Mouse (Mus musculus) heart, adult 2 months (tissue): Measurements from ENCODE around the gene Ctdsp2. TPM values are rescaled to one million over a fixed set of nuclear protein-coding genes. Genes with fewer than 3 reads are reported as not detected.

Experiments
- DNase-seq, 2 experiments: peaks; one replicate each; pipeline ENCODE4 v3.0.0; 2021
- H3K27ac ChIP-seq: fragments of 200-600 bp; 2 replicates; pipeline ENCODE4 v1.8.1; 2022
- H3K27me3 ChIP-seq: fragments of 200-500 bp; 2 replicates; pipeline ENCODE4 v1.6.1; 2012; ENCODE audit warnings: mild to moderate bottlenecking, low read length, inconsistent platforms, mixed read lengths; ENCODE audit not compliant: control insufficient read depth, insufficient read depth
- H3K36me3 ChIP-seq: fragments of 200-500 bp; 2 replicates; pipeline ENCODE4 v1.6.1; 2012; ENCODE audit warnings: low read length, inconsistent platforms; ENCODE audit not compliant: control insufficient read depth, insufficient read depth
- H3K4me1 ChIP-seq: fragments of 200-500 bp; 2 replicates; pipeline ENCODE4 v1.6.1; 2011; ENCODE audit warnings: low read length; ENCODE audit not compliant: control insufficient read depth, insufficient read depth
- H3K4me3 ChIP-seq: fragments of 200-600 bp; 2 replicates; pipeline ENCODE4 v1.8.1; 2022
- H3K79me2 ChIP-seq: fragments of 200-500 bp; replicated peaks from 2 replicates; pipeline ENCODE4 v1.6.1; 2012; ENCODE audit warnings: mild to moderate bottlenecking, inconsistent platforms, low read length, moderate library complexity, mixed read lengths; ENCODE audit not compliant: control insufficient read depth, insufficient read depth
- H3K9ac ChIP-seq: fragments of 200-500 bp; 2 replicates; pipeline ENCODE4 v1.6.1; 2012; ENCODE audit warnings: low read depth, mild to moderate bottlenecking, control low read depth, inconsistent platforms, low read length, mixed read lengths
- CTCF ChIP-seq: fragments of 200-600 bp; IDR thresholded peaks from 2 replicates; pipeline ENCODE4 v1.8.1; 2022; ENCODE audit warnings: antibody characterized with exemption, mild to moderate bottlenecking, moderate library complexity
- EP300 ChIP-seq: fragments of 200-500 bp; IDR thresholded peaks from 2 replicates; pipeline ENCODE4 v1.6.1; 2011; ENCODE audit warnings: low read depth, low read length, control low read depth; ENCODE audit not compliant: insufficient read depth
- POLR2A ChIP-seq: fragments of 200-500 bp; IDR thresholded peaks from 2 replicates; pipeline ENCODE4 v1.6.1; 2011; ENCODE audit warnings: mild to moderate bottlenecking, low read depth, low read length, control low read depth; ENCODE audit not compliant: insufficient read depth
- WGBS: fragments of 180-500 bp; shearing (Covaris S2); methylation state at CpG from one replicate; pipeline ENCODE4 v1.1.7; 2018; 5-methylcytosine and 5-hydroxymethylcytosine counted together
- intact Hi-C: fragments of 180-260 bp; cut with DNase I; formaldehyde crosslinking; loops from one replicate; pipeline ENCODE4 v1.15.1; 2025
- polyA plus RNA-seq: library from polyadenylated mRNA; depleted of rRNA; stranded (reverse); fragments of >200 nt; gene quantifications from 2 replicates; pipeline ENCODE4 v1.2.3, GENCODE M21; 2012
- total RNA-seq, 2 experiments: library from RNA; stranded (reverse); gene quantifications; 2 replicates each; pipeline ENCODE4 v1.2.3; 2021

Ctdsp2 gene
- total and polyA plus RNA-seq, 3 experiments, result 82.2 to 108 (median 85.6) TPM

GRCm38 (mm10) chr10:127017071-127017470 lies 38.6 kb downstream of the Ctdsp2 start:
- WGBS, result 23% methylated on average over 2 of the region's 2 CpGs
- no peak overlapping the region for H3K9ac ChIP-seq
- H3K27ac ChIP-seq, result no peak overlapping the region
- no peak overlapping the region for H3K4me3 ChIP-seq
- DNase-seq, result no peak
- H3K4me1 ChIP-seq, result no peaks in the 10 kb centered on the region
- H3K79me2 ChIP-seq, result no peaks in the 10 kb centered on the region
- no peaks in the 10 kb centered on the region for H3K36me3 ChIP-seq
- TF ChIP-seq EP300 (no peak), POLR2A (no peak), CTCF (no peak)
- H3K27me3 ChIP-seq, result no peaks in the 10 kb centered on the region
- intact Hi-C loops, result no loop called here

DNA sequence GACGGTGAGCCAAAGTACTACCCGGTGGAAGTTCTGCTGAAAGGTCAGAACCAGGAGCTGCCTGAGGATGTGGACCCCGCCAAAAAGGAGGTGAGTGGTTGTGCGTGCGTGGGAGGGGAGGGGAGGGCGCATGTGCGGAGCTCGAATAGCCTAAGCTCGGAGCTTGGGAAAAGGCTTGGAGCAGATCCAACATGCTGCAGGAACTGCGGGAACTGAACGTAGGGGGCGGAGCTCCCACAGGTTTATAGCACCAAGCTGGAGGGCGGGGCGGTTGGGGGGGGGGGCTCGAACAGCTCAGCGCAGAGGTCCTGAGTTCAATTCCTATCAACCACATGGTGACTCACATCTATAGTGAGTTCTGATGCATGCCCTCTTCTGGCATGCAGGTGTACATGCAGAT lies 39.9 kb downstream of the Ctdsp2 start:
- Histone ChIP-seq H3K27ac (no peak overlapping the region), H3K36me3 (no peaks in the 10 kb centered on the region), H3K4me1 (no peaks in the 10 kb centered on the region), H3K9ac (no peak overlapping the region), H3K4me3 (no peak overlapping the region), H3K79me2 (no peaks in the 10 kb centered on the region), H3K27me3 (no peaks in the 10 kb centered on the region)
- 76% methylated on average over 16 of the region's 16 CpGs for WGBS
- intact Hi-C loops, result no loop called here
- DNase-seq, result no peak
- TF ChIP-seq EP300 (no peak), POLR2A (no peak), CTCF (no peak)

DNA sequence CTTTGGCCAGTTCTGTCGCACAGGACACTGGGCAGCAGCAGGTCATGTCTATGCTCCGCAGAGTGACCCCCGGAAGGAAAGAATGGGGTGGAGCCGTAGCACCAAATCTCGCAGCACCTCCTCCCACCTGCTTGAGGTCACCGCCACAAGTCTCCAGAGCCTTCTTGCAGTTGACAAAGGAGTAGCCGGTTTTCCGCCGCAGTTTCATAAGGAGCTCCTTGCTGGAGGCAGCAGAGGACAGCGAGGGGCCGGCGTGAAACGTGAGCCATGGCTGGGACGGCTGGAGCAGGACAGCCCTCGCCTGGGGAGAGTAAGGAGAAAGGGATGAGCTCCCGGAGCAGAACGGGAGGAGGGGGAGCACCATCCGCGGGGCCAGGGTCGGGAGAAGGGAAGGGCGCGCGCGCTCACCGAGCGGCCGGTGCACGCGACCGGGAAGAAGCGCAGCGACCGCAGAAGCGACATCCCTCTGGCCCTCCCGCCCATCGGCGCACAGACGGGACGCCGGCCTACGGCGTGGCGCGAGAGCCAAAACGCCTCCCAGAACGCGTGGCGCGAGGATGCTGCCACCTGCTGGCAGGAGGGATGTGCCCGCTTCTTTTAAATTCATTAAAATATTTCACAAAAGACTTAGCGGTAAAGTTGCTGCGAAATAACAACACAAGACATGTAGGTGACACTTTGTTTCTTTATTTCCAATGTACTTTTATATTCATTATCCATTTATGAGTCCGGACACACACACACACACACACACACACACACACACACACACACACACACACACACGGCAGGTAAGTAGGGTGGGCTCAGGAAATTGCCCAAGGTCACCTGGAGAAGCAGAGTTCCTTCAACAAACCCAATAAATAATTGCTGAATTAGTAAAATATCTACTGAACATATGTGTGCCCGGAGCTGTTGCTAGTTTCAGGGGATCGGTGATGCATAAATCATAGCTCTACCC lies 52.1 kb downstream of the Ctdsp2 start, which contains the start of gene Tsfm:
Tsfm (minus strand) TSS at position 505 of the 961 bp plus-strand sequence.
- Histone ChIP-seq H3K79me2 (no peaks in the 10 kb centered on the region), H3K27me3 (no peaks in the 10 kb centered on the region), H3K36me3 (no peaks in the 10 kb centered on the region), H3K9ac (peak within 1 kb of the TSS; percentile 85), H3K4me1 (no peaks in the 10 kb centered on the region), H3K4me3 (peak within 1 kb of the TSS; percentile 98), H3K27ac (peak within 1 kb of the TSS; percentile 86)
- WGBS, result 6% methylated on average over 53 of the region's 56 CpGs
- TF ChIP-seq CTCF, result peak; percentile 92
- peak; percentile 95 for TF ChIP-seq EP300
- peak; percentile 67 for TF ChIP-seq POLR2A
- intact Hi-C loops, result loop anchor here (1.0 to 2.0 kb wide), 2 partner anchors 40 to 111 kb away; no protein-coding TSS in a partner anchor
- peak; percentile 92 to 97 for DNase-seq

DNA sequence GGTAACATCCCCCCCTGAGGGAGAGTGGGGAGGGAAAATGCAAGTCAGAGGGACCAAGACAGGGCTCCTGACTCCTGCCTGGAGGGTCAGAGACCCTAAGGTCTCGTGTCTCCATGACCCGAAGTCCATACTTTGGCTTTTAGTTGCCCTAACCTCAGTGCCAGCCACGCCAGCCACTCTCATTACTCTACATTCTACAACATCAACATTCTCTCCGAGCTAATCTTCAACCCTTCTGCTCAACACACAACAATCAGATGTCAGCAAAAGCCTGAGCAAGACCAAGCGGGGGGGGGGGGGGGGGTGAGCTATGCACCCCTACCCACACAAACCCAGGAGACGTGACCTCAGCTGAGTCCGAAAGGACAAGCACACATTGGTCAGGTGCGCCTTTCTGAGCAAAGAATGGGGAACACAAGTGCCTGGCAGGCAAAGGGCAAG lies 54.8 kb downstream of the Ctdsp2 start:
- H3K4me1 ChIP-seq, result no peaks in the 10 kb centered on the region
- no peak for DNase-seq
- no peaks in the 10 kb centered on the region for H3K27me3 ChIP-seq
- WGBS, result 78% methylated on average over 8 of the region's 8 CpGs
- TF ChIP-seq EP300, result no peak
- TF ChIP-seq POLR2A, result no peak
- no peak for TF ChIP-seq CTCF
- intact Hi-C loops, result no loop called here
- no peaks in the 10 kb centered on the region for H3K36me3 ChIP-seq
- no peaks in the 10 kb centered on the region for H3K79me2 ChIP-seq
- no peak overlapping the region for H3K9ac ChIP-seq
- H3K27ac ChIP-seq, result no peak overlapping the region
- no peak overlapping the region for H3K4me3 ChIP-seq

DNA sequence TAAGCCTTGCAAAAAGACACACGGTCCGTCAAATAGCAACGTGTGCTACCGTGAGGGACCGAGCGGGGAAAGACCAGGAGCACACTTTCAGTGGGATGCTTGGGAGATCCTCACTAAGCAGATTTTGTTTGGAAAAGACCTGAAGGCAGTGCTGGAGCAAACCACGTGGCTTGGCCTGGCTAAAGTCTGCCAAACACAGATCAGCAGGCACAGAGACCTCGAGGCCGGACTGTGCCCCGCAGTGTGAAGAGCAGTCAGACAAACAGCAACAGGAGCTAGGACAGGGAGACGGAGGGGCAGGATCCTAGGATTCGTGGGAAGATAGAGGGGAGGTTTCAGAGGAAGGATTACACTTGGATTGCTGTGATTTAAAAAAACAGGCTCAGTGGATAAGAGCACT lies 57.8 kb downstream of the Ctdsp2 start:
- Histone ChIP-seq H3K36me3 (no peaks in the 10 kb centered on the region), H3K4me1 (no peaks in the 10 kb centered on the region), H3K4me3 (no peak overlapping the region), H3K9ac (no peak overlapping the region), H3K79me2 (no peaks in the 10 kb centered on the region), H3K27me3 (0 out of 2 replicates have a peak, but pooled peaks cover 2% of the 10 kb centered on the region), H3K27ac (no peak overlapping the region)
- WGBS, result 78% methylated on average over 12 of the region's 12 CpGs
- no peak for DNase-seq
- TF ChIP-seq EP300, result no peak
- no peak for TF ChIP-seq CTCF
- no peak for TF ChIP-seq POLR2A
- intact Hi-C loops, result no loop called here

GRCm38 (mm10) chr10:127037641-127038040 lies 59.1 kb downstream of the Ctdsp2 start:
- TF ChIP-seq POLR2A (no peak), CTCF (no peak), EP300 (no peak)
- 0 out of 2 replicates have a peak, but pooled peaks cover 2% of the 10 kb centered on the region for H3K27me3 ChIP-seq
- no peaks in the 10 kb centered on the region for H3K4me1 ChIP-seq
- H3K79me2 ChIP-seq, result no peaks in the 10 kb centered on the region
- intact Hi-C loops, result no loop called here
- no peaks in the 10 kb centered on the region for H3K36me3 ChIP-seq
- no peak overlapping the region for H3K9ac ChIP-seq
- WGBS, result 74% methylated on average over 12 of the region's 12 CpGs
- no peak overlapping the region for H3K27ac ChIP-seq
- DNase-seq, result no peak
- no peak overlapping the region for H3K4me3 ChIP-seq
